Mouse (Mus musculus): Measurements from ENCODE around the gene Ms4a1. TPM values are rescaled to one million over a fixed set of nuclear protein-coding genes. Genes with fewer than 3 reads are reported as not detected.

Gene Ms4a1
- polyA plus RNA-seq, 1 experiment from 2014 or later = 0.91 TPM

- no peaks in the 10 kb centered on the region for H3K27me3 ChIP-seq (replicated peaks; ENCODE audit: insufficient read depth, low read length)
- WGBS = 47% methylated on average over 5 of the region's 5 CpGs
- no peaks in the 10 kb centered on the region for H3K36me3 ChIP-seq (ENCODE audit: insufficient read depth, low read length)
- no peaks in the 10 kb centered on the region for H3K4me1 ChIP-seq (ENCODE audit: insufficient read depth, low read depth, low read length)
- TF ChIP-seq CTCF (IDR thresholded peaks at IDR 0.05) = no peak
- TF ChIP-seq EP300 (IDR thresholded peaks at IDR 0.05) = no peak
- DNase-seq (ENCODE audit: low spot score) = no peak
- H3K27ac ChIP-seq (ENCODE audit: low read length) = no peak within 1 kb of the TSS
- H3K9me3 ChIP-seq (ENCODE audit: low read length) = no peaks in the 10 kb centered on the region
- no peak within 1 kb of the TSS for H3K4me2 ChIP-seq (replicated peaks; ENCODE audit: low read depth, low read length)
- ATAC-seq = no peak
- H3K9ac ChIP-seq (replicated peaks; ENCODE audit: low read depth) = no peak within 1 kb of the TSS
- no peak within 1 kb of the TSS for H3K4me3 ChIP-seq (ENCODE audit: low read depth, low read length)
These were observed 33.7 kb downstream of the Ms4a1 start, which contains the start of gene Ms4a12 for GRCm38 (mm10) chr19:11232348-11232747. TSS of gene Ms4a12 (minus strand) at chr19:11232448.

Other genes with a start within 250 kb of the Ms4a1 start
- gene Ms4a18, start 248.2 kb downstream of the Ms4a1 start, polyA plus RNA-seq (2015; fragmentation: Nextera tagmentation; extraction: Ambion mirVana) = not detected in 2 replicates
- 3.3 and 4.5 TPM in 2 replicates for gene Ms4a8a, start 185.1 kb downstream of the Ms4a1 start, polyA plus RNA-seq (2015; fragmentation: Nextera tagmentation; extraction: Ambion mirVana)
- not detected in 2 replicates for gene 1700017D01Rik, start 135.4 kb downstream of the Ms4a1 start, polyA plus RNA-seq (2015; fragmentation: Nextera tagmentation; extraction: Ambion mirVana)
- not detected in 2 replicates for gene 1700025F22Rik, start 100.9 kb downstream of the Ms4a1 start, polyA plus RNA-seq (2015; fragmentation: Nextera tagmentation; extraction: Ambion mirVana)
- gene Ms4a13, start 69.5 kb downstream of the Ms4a1 start, polyA plus RNA-seq (2015; fragmentation: Nextera tagmentation; extraction: Ambion mirVana) = not detected in 2 replicates
- gene Ms4a12, start 33.8 kb downstream of the Ms4a1 start, polyA plus RNA-seq (2015; fragmentation: Nextera tagmentation; extraction: Ambion mirVana) = not detected in 2 replicates
- gene Ms4a5, start 17.6 kb upstream of the Ms4a1 start, polyA plus RNA-seq (2015; fragmentation: Nextera tagmentation; extraction: Ambion mirVana) = not detected in 2 replicates
- 0.05 and 0.07 TPM in 2 replicates for gene Ms4a14, start 48.2 kb upstream of the Ms4a1 start, polyA plus RNA-seq (2015; fragmentation: Nextera tagmentation; extraction: Ambion mirVana)
- 11.2 and 12.6 TPM in 2 replicates for gene Ms4a7, start 69.9 kb upstream of the Ms4a1 start, polyA plus RNA-seq (2015; fragmentation: Nextera tagmentation; extraction: Ambion mirVana)
- gene Ms4a4a, start 109.3 kb upstream of the Ms4a1 start, polyA plus RNA-seq (2015; fragmentation: Nextera tagmentation; extraction: Ambion mirVana) = 5.6 and 6.6 TPM in 2 replicates
- 1.1 and 1.2 TPM in 2 replicates for gene Ms4a4c, start 138.5 kb upstream of the Ms4a1 start, polyA plus RNA-seq (2015; fragmentation: Nextera tagmentation; extraction: Ambion mirVana)
- 1.7 and 2.4 TPM in 2 replicates for gene Ms4a4b, start 177.3 kb upstream of the Ms4a1 start, polyA plus RNA-seq (2015; fragmentation: Nextera tagmentation; extraction: Ambion mirVana)
- 10.8 and 12.6 TPM in 2 replicates for gene Ms4a6c, start 203.1 kb upstream of the Ms4a1 start, polyA plus RNA-seq (2015; fragmentation: Nextera tagmentation; extraction: Ambion mirVana)
- 0.14 and 0.20 TPM in 2 replicates for gene Gm8369, start 219.7 kb upstream of the Ms4a1 start, polyA plus RNA-seq (2015; fragmentation: Nextera tagmentation; extraction: Ambion mirVana)